Mouse (Mus musculus): Measurements from ENCODE around the gene Gm10643. TPM values are rescaled to one million over a fixed set of nuclear protein-coding genes. Genes with fewer than 3 reads are reported as not detected.

The Gm10643 gene
- polyA plus RNA-seq, 1 experiment from 2014 or later = 1.2 TPM

- Histone ChIP-seq H3K4me2 (ENCODE audit: low read depth, low read length) (no peak overlapping the region), H3K27ac (ENCODE audit: low read length) (no peak overlapping the region), H3K9me3 (ENCODE audit: control insufficient read depth, low read length) (no peaks in the 10 kb centered on the region), H3K9ac (ENCODE audit: low read length) (no peak overlapping the region), H3K4me3 (ENCODE audit: low read length) (no peak overlapping the region), H3K4me1 (replicated peaks; ENCODE audit: control insufficient read depth, insufficient read depth, low read length) (no peaks in the 10 kb centered on the region), H3K27me3 (ENCODE audit: control insufficient read depth, insufficient read depth, low read depth, low read length) (no peaks in the 10 kb centered on the region), H3K36me3 (ENCODE audit: control insufficient read depth, insufficient read depth, low read length) (peaks cover 34% of the 10 kb centered on the region)
- 59% methylated on average over 8 of the region's 8 CpGs for WGBS
- ATAC-seq (ENCODE audit: low read depth) = no peak; the same call in 1 of the 2 replicates
Observed at GRCm38 (mm10) chr8:84096061-84096460, 31.1 kb upstream of the Gm10643 start.

GRCm38 (mm10) chr8:84090585-84090984, 25.6 kb upstream of the Gm10643 start:
- Histone ChIP-seq H3K4me2 (ENCODE audit: low read depth, low read length) (no peak overlapping the region), H3K27ac (ENCODE audit: low read length) (no peak overlapping the region), H3K27me3 (ENCODE audit: control insufficient read depth, insufficient read depth, low read depth, low read length) (no peaks in the 10 kb centered on the region), H3K4me1 (replicated peaks; ENCODE audit: control insufficient read depth, insufficient read depth, low read length) (no peaks in the 10 kb centered on the region), H3K36me3 (ENCODE audit: control insufficient read depth, insufficient read depth, low read length) (peaks cover 29% of the 10 kb centered on the region), H3K4me3 (ENCODE audit: low read length) (no peak overlapping the region), H3K9me3 (ENCODE audit: control insufficient read depth, low read length) (no peaks in the 10 kb centered on the region), H3K9ac (ENCODE audit: low read length) (no peak overlapping the region)
- WGBS = 85% methylated on average over 8 of the region's 8 CpGs
- ATAC-seq (ENCODE audit: low read depth) = no peak

GRCm38 (mm10) chr8:84089277-84089676, 24.3 kb upstream of the Gm10643 start:
- ATAC-seq (ENCODE audit: low read depth) = no peak

GRCm38 (mm10) chr8:84087821-84088220, 22.9 kb upstream of the Gm10643 start:
- Histone ChIP-seq H3K36me3 (ENCODE audit: control insufficient read depth, insufficient read depth, low read length) (peaks cover 35% of the 10 kb centered on the region), H3K4me2 (ENCODE audit: low read depth, low read length) (no peak overlapping the region)

More at GRCm38 (mm10) chr8:84089277-84089676, 24.3 kb upstream of the Gm10643 start:
- Histone ChIP-seq H3K4me2 (ENCODE audit: low read depth, low read length) (no peak overlapping the region), H3K4me3 (ENCODE audit: low read length) (no peak overlapping the region), H3K27ac (ENCODE audit: low read length) (no peak overlapping the region), H3K36me3 (ENCODE audit: control insufficient read depth, insufficient read depth, low read length) (peaks cover 30% of the 10 kb centered on the region), H3K9ac (ENCODE audit: low read length) (no peak overlapping the region), H3K4me1 (replicated peaks; ENCODE audit: control insufficient read depth, insufficient read depth, low read length) (no peaks in the 10 kb centered on the region), H3K9me3 (ENCODE audit: control insufficient read depth, low read length) (no peaks in the 10 kb centered on the region), H3K27me3 (ENCODE audit: control insufficient read depth, insufficient read depth, low read depth, low read length) (no peaks in the 10 kb centered on the region)
- 63% methylated on average over 9 of the region's 9 CpGs for WGBS

GRCm38 (mm10) chr8:84087156-84087555, 22.2 kb upstream of the Gm10643 start:
- H3K9me3 ChIP-seq (ENCODE audit: control insufficient read depth, low read length) = no peaks in the 10 kb centered on the region
- H3K4me2 ChIP-seq (ENCODE audit: low read depth, low read length) = no peak overlapping the region
- no peak overlapping the region for H3K27ac ChIP-seq (ENCODE audit: low read length)
- no peak for ATAC-seq (ENCODE audit: low read depth)
- H3K27me3 ChIP-seq (ENCODE audit: control insufficient read depth, insufficient read depth, low read depth, low read length) = no peaks in the 10 kb centered on the region
- no peak overlapping the region for H3K9ac ChIP-seq (ENCODE audit: low read length)
- no peaks in the 10 kb centered on the region for H3K4me1 ChIP-seq (replicated peaks; ENCODE audit: control insufficient read depth, insufficient read depth, low read length)
- WGBS = 78% methylated on average over 7 of the region's 7 CpGs
- H3K4me3 ChIP-seq (ENCODE audit: low read length) = no peak overlapping the region
- peaks cover 38% of the 10 kb centered on the region for H3K36me3 ChIP-seq (ENCODE audit: control insufficient read depth, insufficient read depth, low read length)

More at GRCm38 (mm10) chr8:84087821-84088220, 22.9 kb upstream of the Gm10643 start:
- H3K9ac ChIP-seq (ENCODE audit: low read length) = no peak overlapping the region
- no peak overlapping the region for H3K27ac ChIP-seq (ENCODE audit: low read length)
- ATAC-seq (ENCODE audit: low read depth) = no peak
- no peaks in the 10 kb centered on the region for H3K9me3 ChIP-seq (ENCODE audit: control insufficient read depth, low read length)
- H3K4me1 ChIP-seq (replicated peaks; ENCODE audit: control insufficient read depth, insufficient read depth, low read length) = no peaks in the 10 kb centered on the region
- 93% methylated on average over 14 of the region's 14 CpGs for WGBS
- no peaks in the 10 kb centered on the region for H3K27me3 ChIP-seq (ENCODE audit: control insufficient read depth, insufficient read depth, low read depth, low read length)
- no peak overlapping the region for H3K4me3 ChIP-seq (ENCODE audit: low read length)

- Histone ChIP-seq H3K4me3 (ENCODE audit: low read length) (no peak overlapping the region), H3K4me2 (ENCODE audit: low read depth, low read length) (no peak overlapping the region)
Observed at GRCm38 (mm10) chr8:84084341-84085115, 19.6 kb upstream of the Gm10643 start.

GRCm38 (mm10) chr8:84083829-84084241, 18.9 kb upstream of the Gm10643 start:
- H3K4me1 ChIP-seq (replicated peaks; ENCODE audit: control insufficient read depth, insufficient read depth, low read length) = peaks cover 7% of the 10 kb centered on the region
- H3K27me3 ChIP-seq (ENCODE audit: control insufficient read depth, insufficient read depth, low read depth, low read length) = no peaks in the 10 kb centered on the region
- no peak for ATAC-seq (ENCODE audit: low read depth)
- no peaks in the 10 kb centered on the region for H3K9me3 ChIP-seq (ENCODE audit: control insufficient read depth, low read length)
- no peak overlapping the region for H3K4me3 ChIP-seq (ENCODE audit: low read length)
- H3K4me2 ChIP-seq (ENCODE audit: low read depth, low read length) = no peak overlapping the region
- WGBS = 32% methylated on average over 8 of the region's 8 CpGs
- no peak overlapping the region for H3K27ac ChIP-seq (ENCODE audit: low read length)
- peaks cover 43% of the 10 kb centered on the region for H3K36me3 ChIP-seq (ENCODE audit: control insufficient read depth, insufficient read depth, low read length)
- H3K9ac ChIP-seq (ENCODE audit: low read length) = no peak overlapping the region

More at GRCm38 (mm10) chr8:84084341-84085115, 19.6 kb upstream of the Gm10643 start:
- H3K4me1 ChIP-seq (replicated peaks; ENCODE audit: control insufficient read depth, insufficient read depth, low read length) = peaks cover 3% of the 10 kb centered on the region
- H3K27ac ChIP-seq (ENCODE audit: low read length) = no peak overlapping the region
- 59% methylated on average over 42 of the region's 42 CpGs for WGBS
- peaks cover 46% of the 10 kb centered on the region for H3K36me3 ChIP-seq (ENCODE audit: control insufficient read depth, insufficient read depth, low read length)
- H3K27me3 ChIP-seq (ENCODE audit: control insufficient read depth, insufficient read depth, low read depth, low read length) = no peaks in the 10 kb centered on the region
- ATAC-seq (ENCODE audit: low read depth) = no peak
- no peak overlapping the region for H3K9ac ChIP-seq (ENCODE audit: low read length)
- no peaks in the 10 kb centered on the region for H3K9me3 ChIP-seq (ENCODE audit: control insufficient read depth, low read length)

GRCm38 (mm10) chr8:84079206-84079605, 14.3 kb upstream of the Gm10643 start:
- H3K27ac ChIP-seq (ENCODE audit: low read length) = peak overlapping the region; percentile 12; the same call in 1 of the 2 replicates
- no peak overlapping the region for H3K4me2 ChIP-seq (ENCODE audit: low read depth, low read length)
- no peaks in the 10 kb centered on the region for H3K27me3 ChIP-seq (ENCODE audit: control insufficient read depth, insufficient read depth, low read depth, low read length)
- WGBS = 43% methylated on average over 5 of the region's 5 CpGs
- H3K4me1 ChIP-seq (replicated peaks; ENCODE audit: control insufficient read depth, insufficient read depth, low read length) = peaks cover 7% of the 10 kb centered on the region
- H3K4me3 ChIP-seq (ENCODE audit: low read length) = no peak overlapping the region
- peak; percentile 86 for ATAC-seq (ENCODE audit: low read depth)
- H3K9ac ChIP-seq (ENCODE audit: low read length) = no peak overlapping the region
- peaks cover 29% of the 10 kb centered on the region for H3K36me3 ChIP-seq (ENCODE audit: control insufficient read depth, insufficient read depth, low read length)
- no peaks in the 10 kb centered on the region for H3K9me3 ChIP-seq (ENCODE audit: control insufficient read depth, low read length)

GRCm38 (mm10) chr8:84076849-84077248, 11.9 kb upstream of the Gm10643 start:
- no peak overlapping the region for H3K9ac ChIP-seq (ENCODE audit: low read length)
- ATAC-seq (ENCODE audit: low read depth) = no peak
- peaks cover 12% of the 10 kb centered on the region for H3K36me3 ChIP-seq (ENCODE audit: control insufficient read depth, insufficient read depth, low read length)
- no peak overlapping the region for H3K4me3 ChIP-seq (ENCODE audit: low read length)
- no peaks in the 10 kb centered on the region for H3K27me3 ChIP-seq (ENCODE audit: control insufficient read depth, insufficient read depth, low read depth, low read length)
- no peak overlapping the region for H3K27ac ChIP-seq (ENCODE audit: low read length)
- H3K4me1 ChIP-seq (replicated peaks; ENCODE audit: control insufficient read depth, insufficient read depth, low read length) = peaks cover 7% of the 10 kb centered on the region
- WGBS = 87% methylated on average over 3 of the region's 3 CpGs
- no peaks in the 10 kb centered on the region for H3K9me3 ChIP-seq (ENCODE audit: control insufficient read depth, low read length)
- H3K4me2 ChIP-seq (ENCODE audit: low read depth, low read length) = no peak overlapping the region
